Mouse (Mus musculus) limb, embryonic 12.5 days (tissue): ENCODE measurements around the gene Exoc7. TPM values are rescaled to one million over a fixed set of nuclear protein-coding genes. Genes with fewer than 3 reads are reported as not detected.

ENCODE experiments used
- ATAC-seq: fragments of 200-750 bp; cut with Nextera tagmentation; 2 replicates; pipeline ENCODE4 v1.8.0; 2017; ENCODE audit warnings: low read depth, moderate TSS enrichment; ENCODE audit not compliant: insufficient number of reproducible peaks, insufficient read depth, low FRiP score, low TSS enrichment
- H3K27ac ChIP-seq: fragments of 300-500 bp; sonication (generic); 2 replicates; pipeline ENCODE4 v1.5.1; 2016; ENCODE audit warnings: mild to moderate bottlenecking, moderate library complexity
- H3K27me3 ChIP-seq: fragments of 300-500 bp; sonication (generic); 2 replicates; pipeline ENCODE4 v1.6.1; 2016; ENCODE audit warnings: mild to moderate bottlenecking, moderate library complexity
- H3K36me3 ChIP-seq: fragments of 300-500 bp; sonication (generic); 2 replicates; pipeline ENCODE4 v1.6.1; 2016; ENCODE audit warnings: mild to moderate bottlenecking, moderate library complexity
- H3K4me1 ChIP-seq: fragments of 300-500 bp; sonication (generic); replicated peaks from 2 replicates; pipeline ENCODE4 v1.6.1; 2016
- H3K4me2 ChIP-seq: fragments of 300-500 bp; sonication (generic); 2 replicates; pipeline ENCODE4 v1.6.1; 2016; ENCODE audit warnings: mild to moderate bottlenecking, moderate library complexity
- H3K4me3 ChIP-seq: fragments of 300-500 bp; sonication (generic); replicated peaks from 2 replicates; pipeline ENCODE4 v1.5.1; 2016; ENCODE audit warnings: mild to moderate bottlenecking
- H3K9ac ChIP-seq: fragments of 300-500 bp; sonication (generic); replicated peaks from 2 replicates; pipeline ENCODE4 v1.6.1; 2016; ENCODE audit warnings: mild to moderate bottlenecking, moderate library complexity
- H3K9me3 ChIP-seq: fragments of 300-500 bp; sonication (generic); 2 replicates; pipeline ENCODE4 v1.6.1; 2016; ENCODE audit warnings: mild to moderate bottlenecking, moderate library complexity
- WGBS: fragments of 180-500 bp; shearing (Covaris S2); methylation state at CpG from one replicate; pipeline ENCODE4 v1.1.7; 2016; 5-methylcytosine and 5-hydroxymethylcytosine counted together
- polyA plus RNA-seq: library from polyadenylated mRNA; unstranded; fragments of >200 nt; fragmentation: Nextera tagmentation; extraction: Ambion mirVana; gene quantifications from 2 replicates; pipeline ENCODE4 v1.2.1, GENCODE M21; 2016

The Exoc7 gene
- polyA plus RNA-seq, 1 experiment from 2014 or later = 82.8 TPM

- H3K4me1 ChIP-seq = peaks cover 19% of the 10 kb centered on the region
- peaks cover 6% of the 10 kb centered on the region; the same call in 1 of the 2 replicates for H3K27me3 ChIP-seq
- H3K4me2 ChIP-seq = peak within 1 kb of the TSS; percentile 73
- peak within 1 kb of the TSS; percentile 91 for H3K27ac ChIP-seq
- H3K9ac ChIP-seq = peak within 1 kb of the TSS; percentile 94
- peak; percentile 96 for ATAC-seq
- WGBS = 5% methylated on average over 32 of the region's 32 CpGs
- H3K4me3 ChIP-seq = peak within 1 kb of the TSS; percentile 97
- H3K36me3 ChIP-seq = peaks cover 34% of the 10 kb centered on the region
- H3K9me3 ChIP-seq = no peaks in the 10 kb centered on the region
Measured at GRCm38 (mm10) chr11:116274045-116274666, 32.9 kb downstream of the Exoc7 start, which contains the start of gene Srp68. Gene Srp68 (minus strand): TSS chr11:116274217.

GRCm38 (mm10) chr11:116273469-116274044 lies 33.5 kb downstream of the Exoc7 start:
- 0 out of 2 replicates have a peak, but pooled peaks cover 4% of the 10 kb centered on the region for H3K27me3 ChIP-seq
- peak overlapping the region; percentile 94 for H3K9ac ChIP-seq
- H3K4me2 ChIP-seq = peak overlapping the region; percentile 73
- H3K9me3 ChIP-seq = no peaks in the 10 kb centered on the region
- H3K27ac ChIP-seq = peak overlapping the region; percentile 91
- under 1% methylated on average over 39 of the region's 39 CpGs for WGBS
- ATAC-seq = peak; percentile 21; the same call in 1 of the 2 replicates
- H3K36me3 ChIP-seq = peaks cover 40% of the 10 kb centered on the region
- H3K4me3 ChIP-seq = peak overlapping the region; percentile 97
- peaks cover 19% of the 10 kb centered on the region for H3K4me1 ChIP-seq

GRCm38 (mm10) chr11:116272589-116273468 lies 34.2 kb downstream of the Exoc7 start:
- H3K4me1 ChIP-seq = peaks cover 19% of the 10 kb centered on the region
- H3K9ac ChIP-seq = peak overlapping the region; percentile 94
- 52% methylated on average over 12 of the region's 12 CpGs for WGBS
- peak overlapping the region; percentile 97 for H3K4me3 ChIP-seq
- peak overlapping the region; percentile 73 for H3K4me2 ChIP-seq
- no peak overlapping the region for H3K27ac ChIP-seq
- no peaks in the 10 kb centered on the region for H3K9me3 ChIP-seq
- 0 out of 2 replicates have a peak, but pooled peaks cover 4% of the 10 kb centered on the region for H3K27me3 ChIP-seq
- peaks cover 47% of the 10 kb centered on the region for H3K36me3 ChIP-seq
- no peak for ATAC-seq

- Histone ChIP-seq H3K27me3 (no peaks in the 10 kb centered on the region), H3K36me3 (peaks cover 79% of the 10 kb centered on the region), H3K4me2 (no peak overlapping the region), H3K27ac (no peak overlapping the region), H3K9ac (no peak overlapping the region), H3K4me3 (no peak overlapping the region), H3K9me3 (no peaks in the 10 kb centered on the region), H3K4me1 (peaks cover 16% of the 10 kb centered on the region)
- no peak for ATAC-seq
- WGBS = 90% methylated on average over 8 of the region's 8 CpGs
Measured at GRCm38 (mm10) chr11:116269560-116269959, 37.5 kb downstream of the Exoc7 start.

GRCm38 (mm10) chr11:116268313-116268712 lies 38.7 kb downstream of the Exoc7 start:
- H3K27me3 ChIP-seq = no peaks in the 10 kb centered on the region
- no peaks in the 10 kb centered on the region for H3K9me3 ChIP-seq
- peaks cover 91% of the 10 kb centered on the region for H3K36me3 ChIP-seq
- ATAC-seq = no peak
- H3K4me1 ChIP-seq = peaks cover 14% of the 10 kb centered on the region
- H3K4me2 ChIP-seq = no peak overlapping the region
- H3K27ac ChIP-seq = no peak overlapping the region
- 90% methylated on average over 6 of the region's 6 CpGs for WGBS
- no peak overlapping the region for H3K4me3 ChIP-seq
- no peak overlapping the region for H3K9ac ChIP-seq

GRCm38 (mm10) chr11:116267637-116268036 lies 39.4 kb downstream of the Exoc7 start:
- no peak overlapping the region for H3K4me2 ChIP-seq
- H3K36me3 ChIP-seq = peaks cover 97% of the 10 kb centered on the region
- 86% methylated on average over 8 of the region's 8 CpGs for WGBS
- no peak overlapping the region for H3K9ac ChIP-seq
- no peak overlapping the region for H3K27ac ChIP-seq
- peaks cover 9% of the 10 kb centered on the region for H3K4me1 ChIP-seq
- H3K27me3 ChIP-seq = no peaks in the 10 kb centered on the region
- ATAC-seq = no peak
- H3K4me3 ChIP-seq = no peak overlapping the region
- H3K9me3 ChIP-seq = no peaks in the 10 kb centered on the region

GRCm38 (mm10) chr11:116265850-116266249 lies 41.2 kb downstream of the Exoc7 start:
- no peak for ATAC-seq
- no peak overlapping the region for H3K4me3 ChIP-seq
- H3K36me3 ChIP-seq = peaks cover 99% of the 10 kb centered on the region
- H3K4me2 ChIP-seq = no peak overlapping the region
- no peaks in the 10 kb centered on the region for H3K4me1 ChIP-seq
- no peaks in the 10 kb centered on the region for H3K27me3 ChIP-seq
- no peak overlapping the region for H3K9ac ChIP-seq
- 90% methylated on average over 4 of the region's 4 CpGs for WGBS
- no peaks in the 10 kb centered on the region for H3K9me3 ChIP-seq
- no peak overlapping the region for H3K27ac ChIP-seq

- Histone ChIP-seq H3K4me2 (no peak overlapping the region), H3K27ac (no peak overlapping the region), H3K9me3 (no peaks in the 10 kb centered on the region), H3K27me3 (no peaks in the 10 kb centered on the region), H3K4me1 (no peaks in the 10 kb centered on the region), H3K4me3 (no peak overlapping the region), H3K36me3 (peaks cover 99% of the 10 kb centered on the region), H3K9ac (no peak overlapping the region)
- 91% methylated on average over 11 of the region's 11 CpGs for WGBS
- ATAC-seq = no peak
Measured at GRCm38 (mm10) chr11:116265352-116265751, 41.7 kb downstream of the Exoc7 start.

- 77% methylated on average over 7 of the region's 7 CpGs for WGBS
Measured at GRCm38 (mm10) chr11:116260259-116260658, 46.8 kb downstream of the Exoc7 start.

GRCm38 (mm10) chr11:116259461-116259860 lies 47.6 kb downstream of the Exoc7 start:
- Histone ChIP-seq H3K4me1 (no peaks in the 10 kb centered on the region), H3K27me3 (no peaks in the 10 kb centered on the region), H3K27ac (no peak overlapping the region), H3K9ac (no peak overlapping the region), H3K9me3 (no peaks in the 10 kb centered on the region), H3K4me2 (no peak overlapping the region), H3K4me3 (no peak overlapping the region), H3K36me3 (peaks cover 99% of the 10 kb centered on the region)
- ATAC-seq = no peak
- WGBS = 90% methylated on average over 8 of the region's 8 CpGs

More at GRCm38 (mm10) chr11:116260259-116260658, 46.8 kb downstream of the Exoc7 start:
- peaks cover 98% of the 10 kb centered on the region for H3K36me3 ChIP-seq
- ATAC-seq = no peak
- no peaks in the 10 kb centered on the region for H3K4me1 ChIP-seq
- H3K9me3 ChIP-seq = no peaks in the 10 kb centered on the region
- H3K9ac ChIP-seq = no peak overlapping the region
- no peak overlapping the region for H3K4me3 ChIP-seq
- H3K27ac ChIP-seq = no peak overlapping the region
- no peak overlapping the region for H3K4me2 ChIP-seq
- H3K27me3 ChIP-seq = no peaks in the 10 kb centered on the region
